Mouse (Mus musculus) MEL (cell line): ENCODE data around the gene Ier2. TPM values are rescaled to one million over a fixed set of nuclear protein-coding genes. Genes with fewer than 3 reads are reported as not detected.
A peak's percentile ranks its signal among the peaks of the same experiment; 100 is the strongest.

Experiments used
- DNase-seq: peaks from one replicate; pipeline ENCODE4 v3.0.0; 2011; ENCODE audit warnings: low read depth, low spot score
- H3K27ac ChIP-seq: 2 replicates; pipeline ENCODE4 v1.5.1; 2012; ENCODE audit warnings: low read depth, mild to moderate bottlenecking, control low read depth, low read length, moderate library complexity; ENCODE audit not compliant: control insufficient read depth
- H3K27me3 ChIP-seq, 2 experiments: fragments of 150-350 bp in 1 of 2; sonication (generic) in 1 of 2; 2 replicates each; pipeline ENCODE4 v1.6.1; 2012; ENCODE audit warnings: low read length in 2 of 2, mild to moderate bottlenecking in 2 of 2, improper control_type of control experiment in 1 of 2, moderate library complexity in 1 of 2; ENCODE audit not compliant: insufficient read depth in 2 of 2, control insufficient read depth in 1 of 2
- H3K36me3 ChIP-seq, 2 experiments: 2 replicates each; pipeline ENCODE4 v1.6.1; 2012 to 2014; ENCODE audit warnings: low read length in 2 of 2, improper control_type of control experiment in 1 of 2, inconsistent platforms in 1 of 2, mild to moderate bottlenecking in 1 of 2; ENCODE audit not compliant: insufficient read depth in 2 of 2, control insufficient read depth in 1 of 2
- H3K4me1 ChIP-seq, 2 experiments: fragments of 150-350 bp in 1 of 2; sonication (generic) in 1 of 2; 2 replicates each; pipeline ENCODE4 v1.6.1; 2012; ENCODE audit warnings: low read length in 2 of 2, improper control_type of control experiment in 1 of 2, mild to moderate bottlenecking in 1 of 2; ENCODE audit not compliant: insufficient read depth in 2 of 2, control insufficient read depth in 1 of 2
- H3K4me3 ChIP-seq, 2 experiments: fragments of 150-350 bp in 1 of 2; sonication (generic) in 1 of 2; 2 replicates each; pipeline ENCODE4 v1.5.1; 2012; ENCODE audit warnings: low read depth in 2 of 2, low read length in 2 of 2, mild to moderate bottlenecking in 2 of 2, moderate library complexity in 2 of 2, control low read depth in 1 of 2, improper control_type of control experiment in 1 of 2; ENCODE audit not compliant: control insufficient read depth in 1 of 2, insufficient read depth in 1 of 2
- H3K79me2 ChIP-seq: 2 replicates; pipeline ENCODE4 v1.6.1; 2012; ENCODE audit warnings: mild to moderate bottlenecking, low read length, moderate library complexity; ENCODE audit not compliant: control insufficient read depth, poor library complexity, insufficient read depth
- H3K9ac ChIP-seq: 2 replicates; pipeline ENCODE4 v1.6.1; 2012; ENCODE audit warnings: low read depth, mild to moderate bottlenecking, control low read depth, low read length, moderate library complexity; ENCODE audit not compliant: control insufficient read depth, poor library complexity, severe bottlenecking
- H3K9me3 ChIP-seq: fragments of 150-350 bp; sonication (generic); replicated peaks from 2 replicates; pipeline ENCODE4 v1.6.1; 2012; ENCODE audit warnings: mild to moderate bottlenecking, low read length, improper control_type of control experiment, moderate library complexity; ENCODE audit not compliant: insufficient read depth
- CHD2 ChIP-seq: IDR thresholded peaks from 2 replicates; pipeline ENCODE4 v1.6.1; 2011; ENCODE audit warnings: low read length, improper control_type of control experiment
- CTCF ChIP-seq, 3 experiments: IDR thresholded peaks in 2 of 3; conservative IDR thresholded peaks in 1 of 3; 2 replicates each; pipeline ENCODE4 v1.5.1; 2011 to 2012; ENCODE audit warnings: low read length in 3 of 3, low read depth in 2 of 3, mild to moderate bottlenecking in 2 of 3, improper control_type of control experiment in 1 of 3, inconsistent platforms in 1 of 3, mixed read lengths in 1 of 3, moderate library complexity in 1 of 3; ENCODE audit not compliant: control insufficient read depth in 1 of 3, insufficient read depth in 1 of 3, poor library complexity in 1 of 3, severe bottlenecking in 1 of 3
- E2F4 ChIP-seq: IDR thresholded peaks from 2 replicates; pipeline ENCODE4 v1.6.1; 2011; ENCODE audit warnings: low read depth, low read length, improper control_type of control experiment, borderline replicate concordance
- ELF1 ChIP-seq: IDR thresholded peaks from 2 replicates; pipeline ENCODE4 v1.6.1; 2014; ENCODE audit warnings: low read depth, mild to moderate bottlenecking, inconsistent platforms, low read length, improper control_type of control experiment, moderate library complexity
- EP300 ChIP-seq, 2 experiments: IDR thresholded peaks; 2 replicates each; pipeline ENCODE4 v1.6.1; 2011; ENCODE audit warnings: improper control_type of control experiment in 2 of 2, low read length in 2 of 2, low read depth in 1 of 2, mild to moderate bottlenecking in 1 of 2
- ETS1 ChIP-seq: IDR thresholded peaks from 2 replicates; pipeline ENCODE4 v1.6.1; 2012; ENCODE audit warnings: low read depth, mild to moderate bottlenecking, inconsistent platforms, low read length, improper control_type of control experiment, moderate library complexity
- GABPA ChIP-seq: IDR thresholded peaks from 2 replicates; pipeline ENCODE4 v1.6.1; 2012; ENCODE audit warnings: low read depth, mild to moderate bottlenecking, inconsistent platforms, low read length, improper control_type of control experiment, moderate library complexity
- GATA1 ChIP-seq: IDR thresholded peaks from 2 replicates; pipeline ENCODE4 v1.6.1; 2011; ENCODE audit warnings: low read depth, low read length, improper control_type of control experiment
- HCFC1 ChIP-seq: IDR thresholded peaks from 2 replicates; pipeline ENCODE4 v1.6.1; 2012; ENCODE audit warnings: low read depth, mild to moderate bottlenecking, inconsistent platforms, low read length, improper control_type of control experiment, moderate library complexity
- MAX ChIP-seq: IDR thresholded peaks from 2 replicates; pipeline ENCODE4 v1.6.1; 2011; ENCODE audit warnings: low read length, improper control_type of control experiment
- MAZ ChIP-seq: IDR thresholded peaks from 2 replicates; pipeline ENCODE4 v1.6.1; 2012; ENCODE audit warnings: low read depth, mild to moderate bottlenecking, inconsistent platforms, low read length, improper control_type of control experiment
- MEF2A ChIP-seq: IDR thresholded peaks from 2 replicates; pipeline ENCODE4 v1.6.1; 2014; ENCODE audit warnings: low read depth, mild to moderate bottlenecking, inconsistent platforms, low read length, improper control_type of control experiment; ENCODE audit not compliant: poor library complexity, insufficient replicate concordance, severe bottlenecking; ENCODE audit errors: extremely low read depth
- MXI1 ChIP-seq: IDR thresholded peaks from 2 replicates; pipeline ENCODE4 v1.6.1; 2011; ENCODE audit warnings: mild to moderate bottlenecking, low read depth, low read length, improper control_type of control experiment
- MYB ChIP-seq: IDR thresholded peaks from 2 replicates; pipeline ENCODE4 v1.6.1; 2011; ENCODE audit warnings: mild to moderate bottlenecking, low read depth, low read length, improper control_type of control experiment
- NELFE ChIP-seq: IDR thresholded peaks from 2 replicates; pipeline ENCODE4 v1.6.1; 2011; ENCODE audit warnings: low read depth, low read length, improper control_type of control experiment
- NRF1 ChIP-seq: IDR thresholded peaks from 2 replicates; pipeline ENCODE4 v1.6.1; 2014; ENCODE audit warnings: low read depth, mild to moderate bottlenecking, inconsistent platforms, low read length, improper control_type of control experiment, moderate library complexity; ENCODE audit not compliant: poor library complexity, insufficient read depth, severe bottlenecking
- POLR2A ChIP-seq, 2 experiments: IDR thresholded peaks; 2 replicates each; pipeline ENCODE4 v1.6.1; 2011 to 2012; ENCODE audit warnings: low read length in 2 of 2, mild to moderate bottlenecking in 2 of 2, control low read depth in 1 of 2, improper control_type of control experiment in 1 of 2, low read depth in 1 of 2, moderate library complexity in 1 of 2; ENCODE audit not compliant: control insufficient read depth in 1 of 2, insufficient read depth in 1 of 2, poor library complexity in 1 of 2
- POLR2AphosphoS2 ChIP-seq: IDR thresholded peaks from 2 replicates; pipeline ENCODE4 v1.6.1; 2011; ENCODE audit warnings: low read length, improper control_type of control experiment
- RAD21 ChIP-seq: IDR thresholded peaks from 2 replicates; pipeline ENCODE4 v1.6.1; 2011; ENCODE audit warnings: mild to moderate bottlenecking, low read depth, low read length, improper control_type of control experiment
- SIN3A ChIP-seq: IDR thresholded peaks from 2 replicates; pipeline ENCODE4 v1.6.1; 2012; ENCODE audit warnings: low read length, improper control_type of control experiment, inconsistent platforms
- SMC3 ChIP-seq: IDR thresholded peaks from 2 replicates; pipeline ENCODE4 v1.6.1; 2011; ENCODE audit warnings: low read depth, low read length, improper control_type of control experiment
- TAL1 ChIP-seq: IDR thresholded peaks from 2 replicates; pipeline ENCODE4 v1.6.1; 2012; ENCODE audit warnings: mild to moderate bottlenecking, inconsistent platforms, low read length, moderate library complexity, mixed read lengths
- TBP ChIP-seq: IDR thresholded peaks from 2 replicates; pipeline ENCODE4 v1.8.0; 2011; ENCODE audit warnings: low read depth, low read length, improper control_type of control experiment
- USF1 ChIP-seq: IDR thresholded peaks from 2 replicates; pipeline ENCODE4 v1.6.1; 2014; ENCODE audit warnings: low read depth, mild to moderate bottlenecking, inconsistent platforms, low read length, improper control_type of control experiment, moderate library complexity
- USF2 ChIP-seq, 2 experiments: IDR thresholded peaks; 2 replicates each; pipeline ENCODE4 v1.6.1; 2011 to 2012; ENCODE audit warnings: improper control_type of control experiment in 2 of 2, low read length in 2 of 2, borderline replicate concordance in 1 of 2, inconsistent platforms in 1 of 2, low read depth in 1 of 2, mild to moderate bottlenecking in 1 of 2; ENCODE audit not compliant: insufficient read depth in 1 of 2
- ZC3H11A ChIP-seq: IDR thresholded peaks from 2 replicates; pipeline ENCODE4 v1.6.1; 2012; ENCODE audit warnings: low read depth, mild to moderate bottlenecking, inconsistent platforms, low read length, improper control_type of control experiment
- ZKSCAN1 ChIP-seq: IDR thresholded peaks from 2 replicates; pipeline ENCODE4 v1.6.1; 2012; ENCODE audit warnings: low read depth, mild to moderate bottlenecking, inconsistent platforms, low read length, improper control_type of control experiment, moderate library complexity
- ZMIZ1 ChIP-seq: IDR thresholded peaks from 2 replicates; pipeline ENCODE4 v1.6.1; 2012; ENCODE audit warnings: low read depth, mild to moderate bottlenecking, inconsistent platforms, low read length, improper control_type of control experiment, moderate library complexity
- ZNF384 ChIP-seq: IDR thresholded peaks from 2 replicates; pipeline ENCODE4 v1.6.1; 2012; ENCODE audit warnings: low read depth, mild to moderate bottlenecking, inconsistent platforms, low read length, improper control_type of control experiment
- polyA plus RNA-seq, 2 experiments: library from polyadenylated mRNA; stranded (reverse) in 1 of 2; unstranded in 1 of 2; fragments of >175 nt in 1 of 2; fragments of >200 nt in 1 of 2; gene quantifications; 2 replicates each; pipeline versions ENCODE4 v1.2.1 to v1.2.4; 2012; ENCODE audit warnings: low replicate concordance in 2 of 2, low read depth in 1 of 2; ENCODE audit not compliant: insufficient read length in 2 of 2, insufficient read depth in 1 of 2, missing spikeins in 1 of 2
- total RNA-seq: library from RNA; depleted of rRNA; stranded (reverse); fragments of 300-350 nt; gene quantifications from 2 replicates; pipeline ENCODE4 v1.2.3, GENCODE M21; 2012

Ier2 gene
- total and polyA plus RNA-seq, 3 experiments, result 22.5 to 258 (median 37.7) TPM

DNA sequence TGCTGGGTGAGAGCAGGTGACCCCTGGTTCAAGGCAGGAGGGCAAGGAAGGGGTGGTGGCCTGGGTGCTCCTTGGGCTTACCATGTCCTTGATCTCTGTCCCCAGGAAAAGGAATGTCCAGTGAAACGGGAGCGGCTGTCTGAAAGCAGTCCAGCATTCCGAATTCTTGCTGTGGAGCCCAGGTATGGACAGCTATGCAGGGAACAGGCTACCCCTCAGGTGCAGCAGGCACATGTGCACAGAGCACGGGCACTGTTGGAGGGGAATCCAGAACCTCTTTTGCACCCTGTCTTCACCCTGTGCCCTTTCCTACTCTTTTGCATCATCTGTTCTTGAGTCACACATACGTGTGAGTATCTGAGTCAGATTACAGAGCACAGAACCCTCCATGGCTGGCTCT is 35.6 kb upstream of the Ier2 start:
- TF ChIP-seq ZC3H11A (no peak), ELF1 (no peak), E2F4 (no peak), TBP (no peak), SIN3A (no peak), CTCF (IDR thresholded peaks at IDR 0.05 in 2 of 3, conservative IDR thresholded peaks at IDR 0.05 in 1 of 3; ENCODE audit: control insufficient read depth in 1 of 3, insufficient read depth in 1 of 3, low read depth in 2 of 3, low read length in 3 of 3, poor library complexity in 1 of 3, severe bottlenecking in 1 of 3) (no peak), USF1 (no peak), EP300 (IDR thresholded peaks at IDR 0.05; ENCODE audit: low read depth in 1 of 2, low read length in 2 of 2) (no peak), ZKSCAN1 (no peak), NRF1 (no peak), ETS1 (no peak), ZNF384 (no peak), MXI1 (no peak)
- Histone ChIP-seq H3K79me2 (peaks cover 17% of the 10 kb centered on the region), H3K27ac (no peak overlapping the region), H3K27me3 (no peaks in the 10 kb centered on the region), H3K36me3 (peaks cover 0 to 12% of the 10 kb centered on the region in 2 experiments; a peak in 3 of 4 replicates), H3K4me3 (no peak overlapping the region), H3K9me3 (no peaks in the 10 kb centered on the region), H3K4me1 (peaks cover 6 to 20% of the 10 kb centered on the region in 2 experiments), H3K9ac (no peak overlapping the region)
- DNase-seq, result no peak

- H3K36me3 ChIP-seq, result peaks cover 0 to 12% of the 10 kb centered on the region in 2 experiments; a peak in 3 of 4 replicates
- H3K9ac ChIP-seq, result no peak overlapping the region
- no peaks in the 10 kb centered on the region for H3K27me3 ChIP-seq
- H3K4me3 ChIP-seq, result no peak overlapping the region
- H3K27ac ChIP-seq, result no peak overlapping the region
- peak; percentile 81 for DNase-seq
- peaks cover 6 to 18% of the 10 kb centered on the region in 2 experiments for H3K4me1 ChIP-seq
- no peaks in the 10 kb centered on the region for H3K9me3 ChIP-seq
- H3K79me2 ChIP-seq, result peaks cover 8% of the 10 kb centered on the region
- TF ChIP-seq GABPA (no peak), GATA1 (no peak), MAZ (peak; percentile 51; the same call in 1 of the 2 replicates), MEF2A (no peak), CHD2 (no peak), ZKSCAN1 (no peak), ETS1 (no peak), ZMIZ1 (no peak), CTCF (IDR thresholded peaks at IDR 0.05 in 2 of 3, conservative IDR thresholded peaks at IDR 0.05 in 1 of 3; ENCODE audit: control insufficient read depth in 1 of 3, insufficient read depth in 1 of 3, low read depth in 2 of 3, low read length in 3 of 3, poor library complexity in 1 of 3, severe bottlenecking in 1 of 3) (peak; percentile 46 to 72 (median 72)), SIN3A (peak; percentile 60), ELF1 (no peak), NELFE (no peak), USF2 (IDR thresholded peaks at IDR 0.05; ENCODE audit: borderline replicate concordance in 1 of 2, insufficient read depth in 1 of 2, low read depth in 1 of 2, low read length in 2 of 2) (no peak), TAL1 (no peak), ZNF384 (no peak), RAD21 (peak; percentile 36), HCFC1 (no peak), POLR2AphosphoS2 (no peak), SMC3 (peak; percentile 82), POLR2A (IDR thresholded peaks at IDR 0.05; ENCODE audit: control insufficient read depth in 1 of 2, insufficient read depth in 1 of 2, low read depth in 1 of 2, low read length in 2 of 2, poor library complexity in 1 of 2) (no peak; a peak in 1 of 4 replicates), MYB (no peak), MAX (peak; percentile 58; the same call in 1 of the 2 replicates)
Observed at GRCm38 (mm10) chr8:84697166-84698130, 34.8 kb upstream of the Ier2 start.
